Comparison of ENCODE assay signal across 8 mouse cellular contexts in genomic region chrX:166661043-166661718, GRCm38 (mm10).
DNase-seq lines count a peak whose midpoint lies in the region; ATAC-seq and TF ChIP-seq lines count a peak whose summit lies in the region.

No protein-coding gene starts in this region.

- DNase-seq in cerebellum, adult 18-20 months, result peak; percentile 3 to 72
- no peak for DNase-seq in cerebellum, adult 8-10 months
- peak; percentile 26 for DNase-seq in heart, adult 8-10 months (ENCODE audit: low spot score)
- peak; percentile 73 for DNase-seq in kidney, adult 2 months
- peak; percentile 33 to 78 for DNase-seq in spleen, postnatal 10 days (ENCODE audit: low spot score in 2 of 2)

- H3K9me3 ChIP-seq in embryonic facial prominence, embryonic 15.5 days (replicated peaks), result no peaks in the 10 kb centered on the region
- H3K9me3 ChIP-seq in limb, embryonic 13.5 days, result no peaks in the 10 kb centered on the region
- H3K9me3 ChIP-seq in midbrain, embryonic 13.5 days, result no peaks in the 10 kb centered on the region

- H3K27ac ChIP-seq in embryonic facial prominence, embryonic 15.5 days (replicated peaks), result peak overlapping the region; percentile 86
- peak overlapping the region; percentile 69; the same call in 1 of the 2 replicates for H3K27ac ChIP-seq in kidney, adult 2 months (ENCODE audit: insufficient read depth, low read depth, low read length)
- H3K27ac ChIP-seq in limb, embryonic 13.5 days, result peak overlapping the region; percentile 79
- peak overlapping the region; percentile 88 for H3K27ac ChIP-seq in midbrain, embryonic 13.5 days

- TF ChIP-seq POLR2A in kidney, adult 2 months (IDR thresholded peaks at IDR 0.05; ENCODE audit: low read depth, low read length), result no peak

- H3K36me3 ChIP-seq in embryonic facial prominence, embryonic 15.5 days, result no peaks in the 10 kb centered on the region
- no peaks in the 10 kb centered on the region for H3K36me3 ChIP-seq in kidney, adult 2 months (ENCODE audit: control insufficient read depth, insufficient read depth, low read length)
- H3K36me3 ChIP-seq in limb, embryonic 13.5 days, result no peaks in the 10 kb centered on the region
- H3K36me3 ChIP-seq in midbrain, embryonic 13.5 days, result no peaks in the 10 kb centered on the region

- ATAC-seq in embryonic facial prominence, embryonic 15.5 days (ENCODE audit: insufficient number of reproducible peaks, low FRiP score, low TSS enrichment, low read depth), result peak; percentile 82
- peak; percentile 79; the same call in 1 of the 2 replicates for ATAC-seq in limb, embryonic 13.5 days (ENCODE audit: low FRiP score, low read depth)
- peak; percentile 93 for ATAC-seq in midbrain, embryonic 13.5 days

- peak; percentile 59 for TF ChIP-seq CTCF in kidney, adult 2 months (conservative IDR thresholded peaks at IDR 0.05; ENCODE audit: insufficient read depth, insufficient read length, low read depth, low read length)

- H3K4me2 ChIP-seq in embryonic facial prominence, embryonic 15.5 days (replicated peaks), result peak overlapping the region; percentile 44
- peak overlapping the region; percentile 55 for H3K4me2 ChIP-seq in limb, embryonic 13.5 days (replicated peaks)
- H3K4me2 ChIP-seq in midbrain, embryonic 13.5 days (replicated peaks), result peak overlapping the region; percentile 35; the same call in 1 of the 2 replicates

- H3K4me1 ChIP-seq in embryonic facial prominence, embryonic 15.5 days, result no peaks in the 10 kb centered on the region
- no peaks in the 10 kb centered on the region; the same call in 1 of the 2 replicates for H3K4me1 ChIP-seq in kidney, adult 2 months (ENCODE audit: control insufficient read depth, insufficient read depth, low read length)
- 0 out of 2 replicates have a peak, but pooled peaks cover 3% of the 10 kb centered on the region for H3K4me1 ChIP-seq in limb, embryonic 13.5 days
- H3K4me1 ChIP-seq in midbrain, embryonic 13.5 days (replicated peaks), result 0 out of 2 replicates have a peak, but pooled peaks cover 4% of the 10 kb centered on the region

- H3K4me3 ChIP-seq in embryonic facial prominence, embryonic 15.5 days (replicated peaks), result no peak overlapping the region; the same call in 1 of the 2 replicates
- H3K4me3 ChIP-seq in kidney, adult 2 months (ENCODE audit: insufficient read depth, low read depth, low read length), result no peak overlapping the region
- peak overlapping the region; percentile 16; the same call in 1 of the 2 replicates for H3K4me3 ChIP-seq in limb, embryonic 13.5 days
- no peak overlapping the region; the same call in 1 of the 2 replicates for H3K4me3 ChIP-seq in midbrain, embryonic 13.5 days (replicated peaks)

- H3K27me3 ChIP-seq in embryonic facial prominence, embryonic 15.5 days, result peaks cover 8% of the 10 kb centered on the region; the same call in 1 of the 2 replicates
- H3K27me3 ChIP-seq in kidney, adult 2 months (replicated peaks; ENCODE audit: control insufficient read depth, insufficient read depth, low read length), result no peaks in the 10 kb centered on the region
- peaks cover 39% of the 10 kb centered on the region; the same call in 1 of the 2 replicates for H3K27me3 ChIP-seq in limb, embryonic 13.5 days
- peaks cover 40% of the 10 kb centered on the region; the same call in 1 of the 2 replicates for H3K27me3 ChIP-seq in midbrain, embryonic 13.5 days

- H3K9ac ChIP-seq in embryonic facial prominence, embryonic 15.5 days, result no peak overlapping the region
- H3K9ac ChIP-seq in limb, embryonic 13.5 days, result no peak overlapping the region
- H3K9ac ChIP-seq in midbrain, embryonic 13.5 days (replicated peaks), result peak overlapping the region; percentile 28

- WGBS in embryonic facial prominence, embryonic 15.5 days, result 23% methylated on average over 16 of the region's 16 CpGs
- 11% methylated on average over 16 of the region's 16 CpGs for WGBS in kidney, adult 2 months
- 19% methylated on average over 16 of the region's 16 CpGs for WGBS in limb, embryonic 13.5 days
- WGBS in midbrain, embryonic 13.5 days, result 21% methylated on average over 16 of the region's 16 CpGs
